Mouse (Mus musculus) right cerebral cortex, postnatal 10 days (tissue): ENCODE results near the gene Sema6b.

Experiments
- DNase-seq, 2 experiments: peaks; one replicate each; pipeline ENCODE4 v3.0.0; 2021; ENCODE audit warnings: low spot score in 2 of 2

Sema6b gene

DNA sequence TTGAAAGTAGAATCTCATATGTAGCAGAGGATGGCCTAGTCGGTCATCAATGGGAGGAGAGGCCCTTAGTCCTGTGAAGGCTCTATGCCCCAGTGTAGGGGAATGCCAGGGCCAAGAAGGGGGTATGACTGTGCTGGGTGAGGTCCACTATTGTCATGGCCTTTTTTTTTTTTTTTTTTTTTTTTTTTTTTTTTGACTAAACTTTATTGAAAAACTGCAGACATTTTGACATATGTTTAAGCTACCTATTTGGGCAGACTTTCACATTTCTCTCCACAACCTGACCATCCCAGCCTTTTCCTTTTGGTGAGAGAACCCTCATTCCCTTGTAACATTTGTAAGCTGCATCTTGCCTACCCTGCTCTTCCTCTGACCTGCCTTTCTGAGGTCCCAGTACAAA, 47.8 kb downstream of the Sema6b start:
- no peak for DNase-seq

- peak; percentile 83 to 92 for DNase-seq
Observed at GRCm38 (mm10) chr17:56080781-56081585, 59.2 kb downstream of the Sema6b start.

DNA sequence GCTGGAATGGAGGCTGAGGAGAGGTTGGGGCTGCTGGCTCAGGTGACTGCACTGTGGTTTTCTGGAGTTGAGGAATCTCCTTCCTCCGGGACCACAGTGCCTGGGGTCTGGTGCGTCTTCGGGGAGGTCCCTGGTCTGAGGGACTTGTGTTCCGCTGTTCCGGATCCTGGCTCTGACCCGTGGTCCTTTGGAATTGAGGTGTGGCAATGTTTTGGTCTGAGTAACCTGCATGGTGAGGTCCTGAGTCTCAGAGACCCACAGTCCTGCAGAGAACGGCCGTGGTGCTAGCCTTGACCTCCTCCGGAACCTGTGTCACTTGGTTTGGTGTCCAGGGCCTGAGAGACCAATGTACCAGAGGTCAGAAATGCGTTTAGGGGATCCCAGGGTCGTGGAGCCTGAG, 60.2 kb downstream of the Sema6b start:
- DNase-seq: peak; percentile 49 to 64

DNA sequence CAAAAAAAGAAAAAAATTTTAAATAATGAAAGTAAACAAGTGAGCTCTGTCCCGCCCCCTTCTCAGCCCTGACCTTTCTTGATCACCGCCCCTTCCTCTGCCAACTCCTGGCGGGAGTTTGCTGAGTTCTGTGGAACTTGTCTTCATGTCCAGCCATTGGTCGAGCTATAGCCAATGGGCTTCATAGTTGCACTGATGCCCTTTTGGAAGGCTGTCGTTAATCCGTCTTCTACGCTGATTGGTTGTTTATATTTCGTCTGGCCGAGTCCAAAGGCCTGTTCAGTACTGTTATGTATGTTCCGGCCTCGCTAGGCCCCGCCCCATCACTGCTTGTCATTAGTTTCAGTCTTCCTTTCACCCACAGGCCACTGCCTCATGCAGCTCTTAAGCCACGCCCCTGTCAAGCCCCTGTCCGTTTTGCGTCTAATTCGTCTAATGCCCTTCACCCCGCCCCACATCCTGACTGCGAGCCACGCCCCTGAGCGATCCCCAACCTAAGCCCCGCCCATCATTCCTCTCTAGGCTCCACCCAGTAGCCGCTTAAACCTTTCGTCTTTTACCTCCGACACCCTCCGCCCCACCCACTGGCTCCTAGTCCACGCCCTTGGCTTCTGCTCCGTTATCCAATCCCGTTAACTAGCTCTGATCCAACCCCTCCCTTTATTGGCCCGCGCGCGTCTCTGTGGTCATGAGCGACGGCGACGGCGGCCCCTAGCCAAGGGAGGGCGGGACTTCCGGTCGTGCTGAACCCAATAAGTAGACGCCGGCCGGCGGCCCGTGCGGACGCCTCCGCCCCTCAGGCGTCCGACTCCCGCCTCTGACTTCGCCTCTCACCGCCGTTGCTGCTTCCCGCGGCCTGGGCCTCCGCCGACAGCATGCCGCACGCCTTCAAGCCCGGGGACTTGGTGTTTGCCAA, 61.0 kb downstream of the Sema6b start, which contains the start of gene Hdgfl2:
Gene Hdgfl2, plus strand, starts transcription at position 755 of the 916 bp plus-strand sequence.
- DNase-seq: peak; percentile 100

GRCm38 (mm10) chr17:56078361-56078760, 61.8 kb downstream of the Sema6b start:
- peak in 1 of 2 experiments; percentile 54 for DNase-seq

DNA sequence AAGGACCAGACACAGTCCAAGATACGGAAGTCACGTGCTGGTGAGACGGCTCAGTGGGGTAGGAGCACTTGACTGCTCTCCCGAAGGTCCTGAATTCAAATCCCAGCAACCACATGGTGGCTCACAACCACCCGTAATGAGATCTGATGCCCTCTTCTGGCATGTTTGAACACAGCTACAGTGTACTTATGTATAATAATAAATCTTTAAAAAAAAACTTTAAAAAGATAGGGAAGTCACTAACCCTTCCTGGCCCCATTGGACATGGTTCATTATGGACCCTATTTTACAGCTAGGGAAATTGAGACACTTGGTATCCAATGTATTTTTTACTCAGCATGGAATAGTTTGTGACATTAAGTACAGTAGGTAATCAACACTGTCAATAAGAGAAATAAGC, 62.6 kb downstream of the Sema6b start:
- no peak for DNase-seq

DNA sequence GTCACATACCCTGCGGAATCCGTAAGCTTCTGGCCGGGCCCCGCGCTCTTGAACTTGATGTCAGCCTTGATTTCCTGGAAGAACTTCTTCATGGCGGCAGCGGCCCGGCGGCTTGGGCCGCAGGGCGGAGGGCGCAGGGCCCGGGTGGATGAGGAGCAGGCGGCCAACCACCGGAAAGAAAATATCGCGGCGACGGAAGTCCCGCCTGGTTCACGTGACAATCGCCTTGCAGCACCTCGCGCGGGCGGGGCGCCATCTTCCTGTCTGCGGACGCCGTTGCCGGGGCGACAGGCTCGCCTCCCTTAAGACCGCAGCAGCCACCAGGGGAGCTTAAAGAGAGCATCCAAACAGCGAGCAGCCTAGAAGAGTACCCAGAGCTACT, 65.3 kb downstream of the Sema6b start, which contains the start of gene Ubxn6:
Gene Ubxn6, minus strand, starts transcription at position 202 of the 382 bp plus-strand sequence.
- peak; percentile 99 for DNase-seq

- peak; percentile 78 to 79 for DNase-seq
Observed at GRCm38 (mm10) chr17:56074097-56074826, 65.9 kb downstream of the Sema6b start.
